ENCODE assay signal across 8 mouse cellular contexts in genomic region chr10:12921551-12922040, GRCm38 (mm10). TPM values are rescaled to one million over a fixed set of nuclear protein-coding genes. Genes with fewer than 3 reads are reported as not detected.
DNase-seq lines count a peak whose midpoint lies in the region; ATAC-seq and TF ChIP-seq lines count a peak whose summit lies in the region.

No protein-coding gene starts in this region.

- H3K4me3 ChIP-seq in hindbrain, postnatal 0 days (ENCODE audit: low read length) = peak overlapping the region; percentile 80

- DNase-seq in adrenal gland, postnatal 10 days = peak; percentile 31
- no peak for DNase-seq in adrenal gland, adult 18-20 months (ENCODE audit: low spot score in 2 of 2)
- DNase-seq in ES-CJ7 (ENCODE audit: low read depth, low spot score) = peak; percentile 53
- DNase-seq in embryo, embryonic 9.5 days (ENCODE audit: extremely low spot score) = peak; percentile 23
- DNase-seq in hindbrain, postnatal 0 days (ENCODE audit: low spot score) = peak; percentile 23
- peak; percentile 37 for DNase-seq in lung, postnatal 36 days
- DNase-seq in thymus, postnatal 0 days (ENCODE audit: low spot score) = peak; percentile 67
- no peak for DNase-seq in left cerebral cortex, adult 11 months (ENCODE audit: low spot score)

- no peaks in the 10 kb centered on the region for H3K27me3 ChIP-seq in hindbrain, postnatal 0 days (ENCODE audit: insufficient read depth, low read length)

- H3K9me3 ChIP-seq in hindbrain, postnatal 0 days (ENCODE audit: low read length) = no peaks in the 10 kb centered on the region

- H3K36me3 ChIP-seq in hindbrain, postnatal 0 days (ENCODE audit: insufficient read depth, low read length) = no peaks in the 10 kb centered on the region

- H3K27ac ChIP-seq in hindbrain, postnatal 0 days = no peak overlapping the region

- ATAC-seq in hindbrain, postnatal 0 days = no peak

- H3K4me2 ChIP-seq in hindbrain, postnatal 0 days (ENCODE audit: low read depth, low read length) = peak overlapping the region; percentile 71

- no peaks in the 10 kb centered on the region for H3K4me1 ChIP-seq in hindbrain, postnatal 0 days (ENCODE audit: insufficient read depth, low read length)

- H3K9ac ChIP-seq in hindbrain, postnatal 0 days (replicated peaks; ENCODE audit: low read length) = no peak overlapping the region

- no peak; the same call in 1 of the 2 replicates for TF ChIP-seq CTCF in hindbrain, postnatal 0 days (IDR thresholded peaks at IDR 0.05; ENCODE audit: low read depth)

- 44% methylated on average over 11 of the region's 11 CpGs for WGBS in hindbrain, postnatal 0 days

RNA-seq across cellular contexts. Expression of gene Stx11, which starts 42.5 kb away (rescaled TPM):
- total RNA-seq in adrenal gland, postnatal 10 days (2021) = 1 to 10 TPM; 4.5 to 4.7 TPM
- 10 to 100 TPM in 1 of 2 experiments, 1 to 10 TPM in 1; 6.5 to 11.0 TPM for total RNA-seq in adrenal gland, adult 18-20 months (2021)
- 1.3 and 2.4 TPM in 2 replicates for total RNA-seq in hindbrain, postnatal 0 days (2014; rRNA removed)
- 0.91 and 1.4 TPM in 2 replicates for polyA plus RNA-seq in hindbrain, postnatal 0 days (2015; fragmentation: Nextera tagmentation; extraction: Ambion mirVana)
- polyA plus RNA-seq in thymus, postnatal 0 days (2015; fragmentation: Nextera tagmentation; extraction: Ambion mirVana) = 20.6 and 21.9 TPM in 2 replicates

RNA-seq across cellular contexts. Expression of gene Utrn, which starts 52.4 kb away (rescaled TPM):
- 10 to 100 TPM; 68.5 to 96.0 TPM for total RNA-seq in adrenal gland, postnatal 10 days (2021)
- total RNA-seq in adrenal gland, adult 18-20 months (2021) = 10 to 100 TPM; 73.1 to 79.5 TPM
- total RNA-seq in hindbrain, postnatal 0 days (2014; rRNA removed) = 24.6 and 25.8 TPM in 2 replicates
- polyA plus RNA-seq in hindbrain, postnatal 0 days (2015; fragmentation: Nextera tagmentation; extraction: Ambion mirVana) = 25.0 and 27.3 TPM in 2 replicates
- 54.3 and 84.8 TPM in 2 replicates for polyA plus RNA-seq in thymus, postnatal 0 days (2015; fragmentation: Nextera tagmentation; extraction: Ambion mirVana)

Comparison
In these comparisons a context has a peak if more than half of its experiments do, and no peak if none do; other contexts are left out.
1. DNase-seq: peak in adrenal gland, postnatal 10 days (single experiment), ES-CJ7 (single experiment), embryo, embryonic 9.5 days (single experiment), hindbrain, postnatal 0 days (single experiment), lung, postnatal 36 days (single experiment) and thymus, postnatal 0 days (single experiment); none in adrenal gland, adult 18-20 months (0 of 2) and left cerebral cortex, adult 11 months (single experiment).